Mouse (Mus musculus): ENCODE results near the gene Plekho1. TPM values are rescaled to one million over a fixed set of nuclear protein-coding genes. Genes with fewer than 3 reads are reported as not detected.
"Not testable (repeated sequence)": the region's sequence is repeated elsewhere in the genome, so short reads cannot be mapped to it uniquely, and the experiment has no call there.

Gene Plekho1
- polyA plus RNA-seq, 1 experiment, result 73.9 TPM

DNA sequence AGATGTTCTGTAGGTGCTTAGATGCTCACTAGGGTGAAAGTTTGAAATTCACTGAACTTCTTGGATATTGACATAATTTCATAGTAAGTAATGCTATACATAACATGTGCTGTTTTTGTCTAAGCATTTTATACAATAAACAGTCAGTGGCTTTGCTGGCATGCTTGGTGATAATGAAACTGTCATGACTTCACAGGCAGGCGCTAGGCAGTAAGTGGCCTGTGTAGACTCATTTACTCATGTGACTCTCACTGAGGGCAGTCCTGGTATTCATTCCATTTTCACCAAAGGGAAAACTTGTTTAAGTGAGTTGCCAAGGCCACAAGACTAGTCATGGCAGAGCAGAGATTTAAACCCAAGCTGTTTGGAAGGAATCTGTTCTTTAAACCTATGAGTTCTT, 26.5 kb downstream of the Plekho1 start:
- H3K4me1 ChIP-seq (replicated peaks; ENCODE audit: control insufficient read depth, insufficient read depth, low read length), result peaks cover 33% of the 10 kb centered on the region
- TF ChIP-seq POLR2A (IDR thresholded peaks at IDR 0.05; ENCODE audit: control insufficient read depth, extremely low read depth, insufficient read depth, low read length, poor library complexity) (no peak), CTCF (IDR thresholded peaks at IDR 0.05; ENCODE audit: borderline replicate concordance, control insufficient read depth, extremely low read depth, insufficient read depth, low read length, poor library complexity) (no peak)
- no peak overlapping the region for H3K27ac ChIP-seq (ENCODE audit: control insufficient read depth, insufficient read depth, low read length)
- no peak for DNase-seq
- no peaks in the 10 kb centered on the region for H3K36me3 ChIP-seq (ENCODE audit: control insufficient read depth, insufficient read depth, low read length)
- no peak overlapping the region for H3K4me3 ChIP-seq (ENCODE audit: control insufficient read depth, insufficient read depth, low read length)
- H3K27me3 ChIP-seq (ENCODE audit: control insufficient read depth, insufficient read depth, low read length), result no peaks in the 10 kb centered on the region; the same call in 1 of the 2 replicates
- 83% methylated on average over 1 of the region's 1 CpGs for WGBS

DNA sequence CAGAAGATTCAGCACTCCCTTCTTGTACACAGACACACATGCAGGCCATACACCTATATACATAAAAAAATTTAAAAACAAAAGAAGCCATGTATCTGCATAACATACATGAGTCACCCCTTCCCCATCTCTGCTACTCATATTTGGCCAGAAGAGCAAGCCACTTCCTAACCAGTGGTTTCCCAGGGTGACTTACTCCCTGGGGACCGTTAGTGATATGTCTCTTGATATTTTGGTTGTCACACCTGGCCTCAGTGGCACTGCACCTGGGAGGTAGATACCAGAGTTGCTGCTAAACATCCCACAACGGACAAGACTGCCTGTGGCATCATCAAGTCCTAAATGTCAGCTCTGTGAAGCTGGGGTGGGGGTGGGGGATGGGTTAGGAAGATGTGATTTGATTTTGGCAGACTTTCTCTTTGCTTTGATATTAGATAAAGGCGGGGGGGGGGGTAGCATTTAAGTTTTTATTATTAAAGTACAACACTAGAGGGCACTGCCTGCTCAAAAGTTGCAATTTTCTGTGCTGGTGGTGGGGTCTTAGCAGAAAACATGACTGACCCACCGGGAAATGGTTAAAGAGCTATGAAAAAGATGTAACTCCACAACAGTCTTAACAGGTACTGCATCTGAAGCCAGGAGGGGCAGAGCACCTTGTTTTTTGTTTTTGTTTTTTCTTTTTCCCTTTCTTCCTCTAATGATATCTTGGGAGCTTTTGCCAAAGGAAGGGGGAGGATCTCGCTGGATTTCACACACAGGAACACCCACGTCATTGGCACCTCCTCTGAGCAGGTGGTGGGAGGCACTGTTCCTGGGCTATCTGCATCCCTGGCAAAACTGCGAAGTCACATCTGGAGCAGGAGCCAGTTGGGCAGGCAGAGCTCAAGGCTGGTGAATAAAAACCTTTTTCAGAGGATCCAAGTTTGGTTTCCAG, 30.0 kb downstream of the Plekho1 start:
- Histone ChIP-seq H3K4me3 (ENCODE audit: control insufficient read depth, insufficient read depth, low read length) (no peak overlapping the region), H3K27me3 (ENCODE audit: control insufficient read depth, insufficient read depth, low read length) (no peaks in the 10 kb centered on the region), H3K36me3 (ENCODE audit: control insufficient read depth, insufficient read depth, low read length) (no peaks in the 10 kb centered on the region), H3K27ac (ENCODE audit: control insufficient read depth, insufficient read depth, low read length) (no peak overlapping the region), H3K4me1 (replicated peaks; ENCODE audit: control insufficient read depth, insufficient read depth, low read length) (peaks cover 15% of the 10 kb centered on the region)
- TF ChIP-seq POLR2A (IDR thresholded peaks at IDR 0.05; ENCODE audit: control insufficient read depth, extremely low read depth, insufficient read depth, low read length, poor library complexity), result no peak
- no peak for TF ChIP-seq CTCF (IDR thresholded peaks at IDR 0.05; ENCODE audit: borderline replicate concordance, control insufficient read depth, extremely low read depth, insufficient read depth, low read length, poor library complexity)
- WGBS, result 4% methylated on average over 7 of the region's 7 CpGs
- peak; percentile 51 for DNase-seq

DNA sequence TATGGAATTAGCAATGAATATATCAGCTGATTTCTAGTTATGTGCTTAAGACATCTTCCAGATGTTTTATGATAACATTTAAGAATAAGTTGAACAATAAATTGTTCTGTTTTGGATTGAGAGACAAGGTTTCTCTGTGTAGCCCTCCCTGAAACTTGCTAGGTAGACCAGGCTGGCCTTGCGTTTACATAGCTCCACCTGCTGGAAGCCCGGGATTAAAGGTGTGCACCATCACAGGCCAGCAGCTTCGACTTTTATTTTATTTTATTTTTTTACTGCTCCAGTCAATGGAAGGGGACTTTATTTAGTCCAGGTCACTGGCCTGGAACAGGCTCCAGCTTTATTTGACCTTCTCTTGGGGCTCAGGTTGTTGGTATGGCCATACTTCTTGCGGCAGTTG, 32.1 kb downstream of the Plekho1 start:
- DNase-seq, result peak; percentile 63
- Histone ChIP-seq H3K4me3 (ENCODE audit: control insufficient read depth, insufficient read depth, low read length) (no peak overlapping the region), H3K27ac (ENCODE audit: control insufficient read depth, insufficient read depth, low read length) (no peak overlapping the region), H3K36me3 (ENCODE audit: control insufficient read depth, insufficient read depth, low read length) (no peaks in the 10 kb centered on the region), H3K4me1 (replicated peaks; ENCODE audit: control insufficient read depth, insufficient read depth, low read length) (peaks cover 12% of the 10 kb centered on the region), H3K27me3 (ENCODE audit: control insufficient read depth, insufficient read depth, low read length) (no peaks in the 10 kb centered on the region)
- WGBS, result 33% methylated on average over 4 of the region's 4 CpGs
- TF ChIP-seq CTCF (IDR thresholded peaks at IDR 0.05; ENCODE audit: borderline replicate concordance, control insufficient read depth, extremely low read depth, insufficient read depth, low read length, poor library complexity) (no peak), POLR2A (IDR thresholded peaks at IDR 0.05; ENCODE audit: control insufficient read depth, extremely low read depth, insufficient read depth, low read length, poor library complexity) (no peak)

DNA sequence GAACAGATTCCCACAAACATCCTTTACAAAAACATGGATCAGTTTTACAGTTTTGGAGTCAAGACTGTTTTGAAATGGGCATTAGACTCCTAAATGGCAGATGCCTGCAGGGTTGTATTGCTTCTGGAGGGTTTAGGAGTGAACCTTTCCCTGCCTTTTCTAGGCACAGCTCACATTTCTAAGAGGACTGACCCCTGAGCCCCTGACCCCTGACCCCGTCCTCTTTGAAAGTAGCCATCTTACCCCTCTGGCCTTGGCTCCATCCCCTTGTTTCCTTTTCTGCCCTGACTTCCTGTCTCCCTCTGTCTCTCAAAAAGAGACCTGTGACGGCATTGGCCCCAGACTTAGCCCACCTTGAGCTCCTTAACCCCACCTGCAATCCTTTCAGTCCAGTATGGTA, 32.6 kb downstream of the Plekho1 start:
- Histone ChIP-seq H3K4me1 (replicated peaks; ENCODE audit: control insufficient read depth, insufficient read depth, low read length) (peaks cover 12% of the 10 kb centered on the region), H3K27ac (ENCODE audit: control insufficient read depth, insufficient read depth, low read length) (no peak overlapping the region), H3K27me3 (ENCODE audit: control insufficient read depth, insufficient read depth, low read length) (no peaks in the 10 kb centered on the region), H3K36me3 (ENCODE audit: control insufficient read depth, insufficient read depth, low read length) (no peaks in the 10 kb centered on the region), H3K4me3 (ENCODE audit: control insufficient read depth, insufficient read depth, low read length) (no peak overlapping the region)
- TF ChIP-seq POLR2A (IDR thresholded peaks at IDR 0.05; ENCODE audit: control insufficient read depth, extremely low read depth, insufficient read depth, low read length, poor library complexity), result no peak
- no peak for TF ChIP-seq CTCF (IDR thresholded peaks at IDR 0.05; ENCODE audit: borderline replicate concordance, control insufficient read depth, extremely low read depth, insufficient read depth, low read length, poor library complexity)
- 65% methylated on average over 2 of the region's 2 CpGs for WGBS
- DNase-seq, result no peak

DNA sequence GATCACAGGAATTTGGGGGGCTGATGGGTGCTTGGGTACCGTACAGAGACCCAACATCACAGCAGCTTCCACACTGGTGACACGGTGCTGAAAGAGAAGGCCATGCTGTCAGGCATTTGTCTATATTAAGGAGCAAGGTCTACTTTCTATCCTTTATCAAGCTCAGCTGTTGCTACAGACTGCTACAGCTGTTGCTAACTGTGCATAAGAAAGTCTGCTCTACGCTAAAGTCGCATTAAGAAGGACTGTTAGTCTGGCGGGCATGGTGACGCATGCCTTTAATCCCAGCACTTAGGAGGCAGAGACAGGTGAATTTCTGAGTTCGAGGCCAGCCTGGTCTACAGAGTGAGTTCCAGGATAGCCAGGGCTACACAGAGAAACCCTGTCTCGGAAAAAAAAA, 33.6 kb downstream of the Plekho1 start:
- 95% methylated on average over 8 of the region's 8 CpGs for WGBS
- H3K27me3 ChIP-seq (ENCODE audit: control insufficient read depth, insufficient read depth, low read length); H3K36me3 ChIP-seq (ENCODE audit: control insufficient read depth, insufficient read depth, low read length); H3K27ac ChIP-seq (ENCODE audit: control insufficient read depth, insufficient read depth, low read length); DNase-seq; H3K4me3 ChIP-seq (ENCODE audit: control insufficient read depth, insufficient read depth, low read length): not testable (repeated sequence)
- peaks cover 12% of the 10 kb centered on the region for H3K4me1 ChIP-seq (replicated peaks; ENCODE audit: control insufficient read depth, insufficient read depth, low read length)

DNA sequence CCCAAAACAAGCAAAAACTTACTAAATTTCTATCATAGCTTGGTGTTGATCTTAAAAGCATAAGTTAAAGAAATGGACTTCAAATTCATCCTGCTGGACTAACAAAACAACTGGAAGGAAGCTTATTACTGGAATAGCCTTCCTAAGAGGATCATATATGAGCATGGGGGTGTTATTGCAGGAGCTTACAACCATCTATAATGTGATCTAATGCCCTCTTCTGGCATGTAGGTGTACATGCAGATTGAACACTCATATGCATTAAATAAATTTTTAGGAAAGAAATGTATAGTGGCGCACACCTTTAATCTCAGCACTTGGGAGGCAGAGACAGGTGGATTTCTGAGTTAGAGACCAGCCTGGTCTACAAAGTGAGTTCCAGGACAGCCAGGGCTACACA, 36.0 kb downstream of the Plekho1 start:
- H3K27ac ChIP-seq (ENCODE audit: control insufficient read depth, insufficient read depth, low read length), result no peak overlapping the region
- no peak overlapping the region for H3K4me3 ChIP-seq (ENCODE audit: control insufficient read depth, insufficient read depth, low read length)
- TF ChIP-seq POLR2A (IDR thresholded peaks at IDR 0.05; ENCODE audit: control insufficient read depth, extremely low read depth, insufficient read depth, low read length, poor library complexity), result no peak
- TF ChIP-seq CTCF (IDR thresholded peaks at IDR 0.05; ENCODE audit: borderline replicate concordance, control insufficient read depth, extremely low read depth, insufficient read depth, low read length, poor library complexity), result no peak
- H3K36me3 ChIP-seq (ENCODE audit: control insufficient read depth, insufficient read depth, low read length), result no peaks in the 10 kb centered on the region
- H3K4me1 ChIP-seq (replicated peaks; ENCODE audit: control insufficient read depth, insufficient read depth, low read length), result peaks cover 3% of the 10 kb centered on the region; the same call in 1 of the 2 replicates
- no peaks in the 10 kb centered on the region for H3K27me3 ChIP-seq (ENCODE audit: control insufficient read depth, insufficient read depth, low read length)
- no peak for DNase-seq
- 92% methylated on average over 1 of the region's 1 CpGs for WGBS

Measured in thymus, adult 2 months (tissue).